Mouse (Mus musculus): ENCODE data around the gene Pdcd5. TPM values are rescaled to one million over a fixed set of nuclear protein-coding genes. Genes with fewer than 3 reads are reported as not detected.

The Pdcd5 gene
- polyA plus RNA-seq, 1 experiment from 2014 or later: 193 TPM

DNA sequence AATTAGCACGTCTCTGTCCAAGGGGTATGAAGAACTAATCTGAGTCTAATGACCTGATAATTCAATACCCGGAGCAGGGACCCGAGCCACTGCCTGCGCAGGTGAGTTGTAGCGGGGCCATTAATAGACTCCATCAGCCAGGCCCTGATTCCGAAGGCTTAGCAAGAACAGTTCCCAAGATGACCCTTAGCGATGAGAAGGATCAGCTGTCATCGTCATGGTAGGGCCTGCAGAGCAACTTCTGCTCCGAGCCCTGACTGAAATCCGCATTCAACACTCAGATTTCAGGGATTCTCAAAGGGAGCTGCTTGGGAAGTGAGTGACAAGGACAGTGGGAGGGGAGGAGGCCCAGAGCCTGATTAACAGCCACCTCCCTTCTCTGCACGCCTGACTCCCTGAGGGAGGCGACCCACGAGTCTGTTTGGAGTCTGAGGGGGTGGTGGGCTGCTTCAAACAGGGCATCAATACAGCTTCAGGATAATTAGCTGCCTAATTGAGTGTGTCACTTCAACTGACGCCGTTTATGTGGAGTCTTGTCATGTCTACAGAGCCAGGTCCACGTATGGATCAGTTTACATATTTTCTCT lies 16.6 kb upstream of the Pdcd5 start:
- H3K4me2 ChIP-seq (replicated peaks): no peak overlapping the region
- H3K4me1 ChIP-seq (replicated peaks): no peaks in the 10 kb centered on the region
- WGBS: 69% methylated on average over 16 of the region's 16 CpGs
- no peaks in the 10 kb centered on the region for H3K36me3 ChIP-seq
- H3K4me3 ChIP-seq (replicated peaks): no peak overlapping the region
- H3K27ac ChIP-seq: no peak overlapping the region
- H3K9me3 ChIP-seq: no peaks in the 10 kb centered on the region
- ATAC-seq: no peak
- no peaks in the 10 kb centered on the region for H3K27me3 ChIP-seq (replicated peaks)
- no peak overlapping the region for H3K9ac ChIP-seq

DNA sequence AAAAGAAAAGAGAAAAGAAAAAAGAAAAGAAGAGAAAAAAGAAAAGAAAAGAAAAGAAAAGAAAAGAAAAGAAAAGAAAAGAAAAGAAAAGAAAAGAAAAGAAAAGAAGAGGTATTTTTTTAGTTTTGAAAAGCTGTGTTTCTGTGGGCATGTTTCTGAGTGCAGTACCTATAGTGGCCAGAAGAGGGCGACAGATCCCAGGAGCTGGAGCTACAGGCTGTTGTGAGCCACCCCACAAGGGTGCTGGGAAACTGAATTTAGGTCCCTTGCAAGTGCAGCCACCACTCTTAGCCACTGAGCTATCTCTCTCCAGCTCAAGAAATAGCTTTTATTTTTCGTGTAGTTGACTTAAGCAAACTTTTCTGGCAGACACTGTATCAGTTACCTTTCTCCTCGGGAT lies 11.9 kb upstream of the Pdcd5 start:
- no peak for ATAC-seq
- 55% methylated on average over 3 of the region's 3 CpGs for WGBS
- H3K27me3 ChIP-seq (replicated peaks): no peaks in the 10 kb centered on the region

DNA sequence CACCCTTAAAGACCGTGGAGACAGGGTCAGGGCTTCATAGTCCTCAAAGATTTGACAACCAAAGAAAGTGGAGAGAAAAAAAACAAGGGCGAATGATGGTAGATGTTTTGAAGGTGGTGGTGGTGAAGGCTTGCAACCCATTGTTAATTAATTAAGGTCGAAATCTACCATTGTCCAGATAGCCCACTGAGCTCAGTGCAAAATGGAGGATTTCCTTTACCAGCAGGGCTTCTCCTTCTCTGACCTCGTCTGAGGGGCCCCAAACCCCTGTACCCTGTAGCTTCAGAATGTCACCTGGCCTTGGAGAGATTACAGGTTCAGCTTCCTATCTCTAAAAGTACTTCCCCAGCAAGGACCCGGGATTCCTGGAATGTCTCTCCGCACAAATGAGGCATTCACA lies 10.5 kb upstream of the Pdcd5 start:
- no peak for ATAC-seq
- no peaks in the 10 kb centered on the region for H3K36me3 ChIP-seq
- WGBS: 52% methylated on average over 6 of the region's 6 CpGs
- H3K4me1 ChIP-seq (replicated peaks): no peaks in the 10 kb centered on the region
- no peak overlapping the region for H3K4me2 ChIP-seq (replicated peaks)
- H3K9ac ChIP-seq: no peak overlapping the region
- H3K4me3 ChIP-seq (replicated peaks): no peak overlapping the region
- H3K9me3 ChIP-seq: no peaks in the 10 kb centered on the region
- no peaks in the 10 kb centered on the region for H3K27me3 ChIP-seq (replicated peaks)
- H3K27ac ChIP-seq: no peak overlapping the region

More for the DNA sequence above, 11.9 kb upstream of the Pdcd5 start:
- no peaks in the 10 kb centered on the region for H3K36me3 ChIP-seq
- no peaks in the 10 kb centered on the region for H3K4me1 ChIP-seq (replicated peaks)
- no peak overlapping the region for H3K27ac ChIP-seq
- H3K4me3 ChIP-seq (replicated peaks): no peak overlapping the region
- no peak overlapping the region for H3K4me2 ChIP-seq (replicated peaks)
- no peak overlapping the region for H3K9ac ChIP-seq
- H3K9me3 ChIP-seq: no peaks in the 10 kb centered on the region

DNA sequence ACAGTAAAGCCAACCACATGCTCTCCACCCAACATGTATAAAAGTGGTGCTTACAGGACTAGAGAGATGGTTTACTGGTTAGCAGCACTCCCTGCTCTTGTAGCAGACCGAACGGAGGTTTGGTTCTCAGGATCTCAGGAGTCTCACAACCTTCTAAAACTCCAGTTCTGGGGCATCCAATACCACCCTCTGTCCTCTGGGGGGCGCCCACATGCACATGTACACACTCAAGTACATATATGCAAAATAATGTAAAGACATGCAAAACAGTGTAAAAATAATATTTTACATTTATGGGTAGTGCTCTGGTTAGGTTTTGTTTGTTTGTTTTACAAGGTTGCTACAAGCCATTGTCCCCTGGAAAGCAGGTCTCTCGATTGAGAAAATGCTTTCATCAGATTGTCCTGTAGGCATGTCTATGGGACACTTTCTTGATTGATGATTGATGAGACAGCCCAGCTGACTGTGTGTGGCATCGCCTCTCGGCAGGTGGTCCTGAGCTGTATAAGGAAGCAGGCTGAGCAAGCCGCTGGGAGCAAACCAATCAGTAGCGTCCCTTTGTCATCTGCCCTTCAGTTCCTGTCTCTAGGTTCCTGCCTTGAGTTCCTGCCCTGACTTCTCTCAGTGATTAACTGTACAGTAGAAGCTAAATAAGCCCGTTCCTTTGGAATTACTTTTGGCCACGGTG lies 4.4 kb upstream of the Pdcd5 start:
- Histone ChIP-seq H3K27me3 (replicated peaks) (no peaks in the 10 kb centered on the region), H3K9me3 (no peaks in the 10 kb centered on the region), H3K27ac (no peak overlapping the region), H3K4me2 (replicated peaks) (no peak overlapping the region), H3K36me3 (no peaks in the 10 kb centered on the region), H3K4me1 (replicated peaks) (no peaks in the 10 kb centered on the region), H3K9ac (no peak overlapping the region), H3K4me3 (replicated peaks) (no peak overlapping the region)
- 86% methylated on average over 10 of the region's 10 CpGs for WGBS
- ATAC-seq: no peak

DNA sequence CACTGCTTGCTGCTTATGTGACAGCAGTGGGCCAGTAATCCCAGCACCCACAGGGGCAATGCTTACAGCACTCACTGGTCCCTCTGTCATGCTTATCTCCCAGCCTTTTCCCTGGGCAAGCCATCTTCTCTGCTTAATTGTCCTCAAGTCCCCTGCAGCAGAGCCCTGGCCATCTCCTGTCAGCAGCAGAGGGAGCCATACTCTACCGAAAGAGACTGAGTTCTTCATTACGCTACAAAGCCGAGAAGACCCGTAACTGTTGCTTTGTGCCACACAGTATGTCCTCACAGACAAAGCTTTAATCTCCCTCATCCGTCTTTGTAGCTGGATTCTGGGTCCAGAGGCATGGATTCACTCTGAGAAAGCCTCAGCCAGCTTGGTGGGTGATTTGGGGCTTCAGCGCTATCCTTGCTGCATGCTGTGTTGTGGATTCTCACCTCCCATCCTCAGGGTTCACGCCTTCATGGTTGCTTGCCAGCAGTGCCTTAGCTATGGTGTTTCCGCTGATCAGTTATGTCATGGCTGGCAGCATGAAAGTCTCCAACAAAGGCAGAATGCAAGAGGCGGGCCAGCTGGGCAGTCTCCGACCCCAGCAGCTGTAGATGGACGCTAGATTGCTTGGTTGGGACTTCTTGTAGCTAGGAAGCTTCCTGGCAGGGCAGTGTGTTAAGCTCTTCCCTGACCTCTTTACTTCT lies 3.5 kb upstream of the Pdcd5 start:
- Histone ChIP-seq H3K27me3 (replicated peaks) (no peaks in the 10 kb centered on the region), H3K4me2 (replicated peaks) (no peak overlapping the region), H3K9me3 (no peaks in the 10 kb centered on the region), H3K4me3 (replicated peaks) (no peak overlapping the region), H3K4me1 (replicated peaks) (no peaks in the 10 kb centered on the region), H3K36me3 (no peaks in the 10 kb centered on the region), H3K27ac (no peak overlapping the region), H3K9ac (no peak overlapping the region)
- ATAC-seq: no peak
- 81% methylated on average over 11 of the region's 11 CpGs for WGBS

DNA sequence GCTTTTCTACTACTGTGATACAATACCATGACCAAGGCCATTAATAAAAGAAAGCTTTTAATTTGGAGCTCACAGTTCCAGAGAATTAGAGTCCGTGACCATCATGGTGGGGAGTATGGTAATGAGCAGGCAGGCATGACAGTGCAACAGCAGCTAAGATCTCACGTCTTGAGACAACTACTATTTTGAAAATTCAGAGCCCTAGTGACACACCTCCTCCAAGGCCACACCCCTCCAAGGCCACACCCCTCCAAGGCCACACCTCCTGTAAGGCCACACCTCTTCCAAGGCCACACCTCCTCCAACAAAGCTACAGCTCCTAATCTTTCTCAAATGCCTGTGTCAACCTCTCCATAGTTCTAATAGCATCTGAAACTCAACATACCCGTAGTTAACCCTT lies 1.8 kb upstream of the Pdcd5 start:
- Histone ChIP-seq H3K9ac (no peak overlapping the region), H3K4me1 (replicated peaks) (no peaks in the 10 kb centered on the region), H3K27ac (no peak overlapping the region), H3K27me3 (replicated peaks) (no peaks in the 10 kb centered on the region), H3K4me3 (replicated peaks) (no peak overlapping the region), H3K4me2 (replicated peaks) (no peak overlapping the region), H3K36me3 (peaks cover 9% of the 10 kb centered on the region; the same call in 1 of the 2 replicates), H3K9me3 (no peaks in the 10 kb centered on the region)
- WGBS: 48% methylated on average over 3 of the region's 3 CpGs
- ATAC-seq: no peak

DNA sequence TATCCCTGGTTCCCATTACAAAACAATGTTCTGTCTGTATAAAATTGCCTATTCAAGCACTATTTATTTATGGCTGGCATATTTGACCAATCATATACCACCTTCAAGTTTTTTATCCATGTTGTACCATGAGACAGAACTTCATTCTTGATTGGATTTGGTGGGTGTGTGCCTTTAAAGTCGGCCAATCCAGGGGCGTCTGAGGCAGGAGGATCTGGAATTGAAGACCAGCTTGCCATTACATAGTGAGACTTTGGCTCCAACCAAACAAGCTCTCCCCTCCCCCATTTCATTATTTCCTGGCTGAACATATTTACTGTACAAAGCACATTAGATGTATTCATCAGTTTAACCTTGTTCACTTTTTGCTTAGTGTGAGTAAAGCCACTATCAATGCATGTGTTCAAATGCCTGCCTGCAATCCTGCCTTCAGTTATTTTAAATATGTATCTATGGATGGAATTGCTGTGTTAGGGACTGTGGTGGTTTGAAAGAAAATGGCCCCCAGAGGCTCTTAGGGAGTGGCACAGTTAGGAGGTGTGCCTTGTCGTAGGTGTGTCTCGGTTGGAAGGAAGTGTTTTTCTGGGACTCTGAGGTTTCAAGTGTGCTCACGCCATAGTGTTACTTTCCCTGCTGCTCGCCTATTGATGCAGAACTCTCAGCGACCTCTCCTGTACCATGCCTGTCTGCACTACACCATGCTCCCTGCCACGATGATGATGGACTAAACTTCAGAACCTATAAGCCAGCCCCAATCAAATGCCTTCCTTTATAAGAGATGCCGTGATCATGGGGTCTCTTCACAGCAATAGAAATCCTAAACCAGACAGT lies 1.1 kb upstream of the Pdcd5 start:
- Histone ChIP-seq H3K9me3 (no peaks in the 10 kb centered on the region), H3K4me2 (replicated peaks) (no peak overlapping the region), H3K9ac (no peak overlapping the region), H3K4me3 (replicated peaks) (no peak overlapping the region), H3K27ac (no peak overlapping the region), H3K36me3 (peaks cover 11% of the 10 kb centered on the region; the same call in 1 of the 2 replicates), H3K4me1 (replicated peaks) (no peaks in the 10 kb centered on the region), H3K27me3 (replicated peaks) (no peaks in the 10 kb centered on the region)
- no peak for ATAC-seq
- 70% methylated on average over 9 of the region's 9 CpGs for WGBS

DNA sequence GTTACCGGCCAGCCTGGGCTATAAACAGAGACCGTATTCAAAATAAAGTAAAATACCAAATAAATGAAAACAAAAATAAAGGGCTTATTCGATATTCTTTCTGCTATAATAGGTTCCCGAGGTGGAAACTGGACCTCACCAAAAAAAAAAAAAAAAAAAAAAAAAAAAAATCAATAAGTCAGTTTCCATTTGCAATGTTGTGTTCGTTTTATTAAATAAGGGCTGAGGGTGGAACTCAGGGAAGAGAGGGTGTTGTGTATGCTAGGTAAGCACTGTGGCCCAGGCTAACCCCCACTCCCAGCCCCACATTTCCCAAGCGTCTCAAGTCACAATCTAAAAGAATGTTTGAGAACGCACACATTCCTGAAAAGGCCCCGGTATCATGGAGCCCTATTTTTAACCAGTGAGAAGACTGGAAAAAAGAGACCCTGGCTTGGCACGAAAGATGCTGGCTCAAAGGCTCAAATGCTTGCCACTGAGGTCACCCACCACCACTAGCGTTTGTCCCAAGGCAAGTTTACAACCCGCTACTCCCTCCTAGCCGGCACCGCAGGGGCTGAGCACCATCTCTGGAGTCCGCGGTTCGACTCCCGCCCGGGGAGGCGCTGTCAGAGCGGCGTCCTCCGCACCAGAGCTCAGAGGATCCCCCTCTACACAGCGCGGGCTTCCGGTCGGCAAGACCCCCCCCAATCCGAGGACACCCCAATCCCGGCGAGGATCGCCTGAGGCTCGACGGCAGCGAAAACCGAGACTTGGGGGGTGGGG lies 822 bp downstream of the Pdcd5 start:
- peak overlapping the region; percentile 75 for H3K27ac ChIP-seq
- H3K9ac ChIP-seq: peak overlapping the region; percentile 95
- 7% methylated on average over 34 of the region's 34 CpGs for WGBS
- H3K4me1 ChIP-seq (replicated peaks): no peaks in the 10 kb centered on the region
- ATAC-seq: peak; percentile 55
- H3K27me3 ChIP-seq (replicated peaks): no peaks in the 10 kb centered on the region
- H3K36me3 ChIP-seq: peaks cover 24% of the 10 kb centered on the region
- H3K9me3 ChIP-seq: no peaks in the 10 kb centered on the region
- H3K4me2 ChIP-seq (replicated peaks): peak overlapping the region; percentile 76
- peak overlapping the region; percentile 95 for H3K4me3 ChIP-seq (replicated peaks)

DNA sequence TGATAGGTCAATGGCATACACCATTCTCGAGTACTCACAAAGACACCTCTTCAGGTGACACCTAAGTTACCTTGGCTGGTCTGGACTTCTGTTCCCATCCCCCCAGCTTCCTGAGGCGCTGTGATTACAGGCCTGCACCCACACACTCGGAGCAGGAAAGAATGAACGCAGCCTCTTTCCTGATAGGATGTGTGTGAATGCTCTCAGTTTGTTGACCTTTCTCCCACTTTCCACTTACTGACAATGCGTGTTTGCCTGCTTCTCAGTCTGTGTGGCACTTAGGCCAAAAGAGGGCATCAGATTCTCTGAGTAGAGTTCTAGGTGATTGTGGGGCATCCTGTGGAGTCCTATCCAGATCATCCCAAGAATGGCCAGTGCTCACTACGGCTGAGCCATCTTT lies 7.2 kb downstream of the Pdcd5 start:
- no peak overlapping the region for H3K27ac ChIP-seq
- no peak overlapping the region for H3K4me3 ChIP-seq (replicated peaks)
- H3K36me3 ChIP-seq: peaks cover 56% of the 10 kb centered on the region
- no peaks in the 10 kb centered on the region for H3K9me3 ChIP-seq
- no peaks in the 10 kb centered on the region for H3K4me1 ChIP-seq (replicated peaks)
- H3K27me3 ChIP-seq (replicated peaks): no peaks in the 10 kb centered on the region
- no peak for ATAC-seq
- no peak overlapping the region for H3K4me2 ChIP-seq (replicated peaks)
- no peak overlapping the region for H3K9ac ChIP-seq
- 68% methylated on average over 6 of the region's 6 CpGs for WGBS

DNA sequence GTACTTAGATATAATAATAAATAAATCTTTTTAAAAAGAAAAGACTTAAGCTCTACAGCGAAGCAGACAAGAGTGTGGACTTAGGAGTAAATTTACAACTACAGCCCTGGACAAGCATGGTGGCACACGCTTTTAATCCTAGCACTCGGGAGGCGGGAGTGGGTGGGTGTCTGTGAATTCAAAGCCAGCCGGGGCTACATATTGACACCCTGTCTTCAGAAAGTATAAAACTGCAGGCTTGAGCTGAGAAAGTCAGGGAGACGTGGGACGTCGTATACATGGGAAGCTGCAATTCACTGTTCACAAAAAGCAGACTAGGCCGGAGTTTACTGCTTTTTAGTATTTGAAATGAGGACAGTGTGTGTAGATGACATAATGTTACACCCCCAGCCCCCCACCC lies 10.4 kb downstream of the Pdcd5 start:
- peaks cover 38% of the 10 kb centered on the region for H3K36me3 ChIP-seq
- WGBS: 94% methylated on average over 9 of the region's 9 CpGs
- H3K4me2 ChIP-seq (replicated peaks): no peak overlapping the region
- no peak for ATAC-seq
- H3K4me3 ChIP-seq (replicated peaks): no peak overlapping the region
- no peak overlapping the region for H3K9ac ChIP-seq
- no peaks in the 10 kb centered on the region for H3K27me3 ChIP-seq (replicated peaks)
- no peak overlapping the region for H3K27ac ChIP-seq
- H3K4me1 ChIP-seq (replicated peaks): no peaks in the 10 kb centered on the region
- no peaks in the 10 kb centered on the region for H3K9me3 ChIP-seq

DNA sequence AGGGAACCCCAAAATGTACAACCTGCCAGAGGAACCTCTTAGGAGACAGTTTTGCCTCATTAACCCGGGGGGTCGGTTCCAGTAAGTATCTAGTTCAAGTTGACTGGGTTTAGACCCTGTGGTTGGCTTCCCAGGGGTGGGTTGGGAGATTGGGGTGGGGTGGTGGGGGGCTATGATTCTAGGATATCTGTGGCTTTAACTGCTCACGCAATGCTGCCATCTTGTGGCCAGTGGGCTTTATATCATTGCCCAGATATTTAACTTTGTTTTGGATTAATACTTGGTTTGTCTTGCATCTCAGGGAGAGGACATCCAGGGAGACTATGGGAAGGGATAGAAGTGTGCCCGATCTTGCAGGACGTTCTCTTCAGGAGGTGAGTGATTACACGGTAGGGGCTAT lies 11.1 kb downstream of the Pdcd5 start:
- H3K27me3 ChIP-seq (replicated peaks): no peaks in the 10 kb centered on the region

DNA sequence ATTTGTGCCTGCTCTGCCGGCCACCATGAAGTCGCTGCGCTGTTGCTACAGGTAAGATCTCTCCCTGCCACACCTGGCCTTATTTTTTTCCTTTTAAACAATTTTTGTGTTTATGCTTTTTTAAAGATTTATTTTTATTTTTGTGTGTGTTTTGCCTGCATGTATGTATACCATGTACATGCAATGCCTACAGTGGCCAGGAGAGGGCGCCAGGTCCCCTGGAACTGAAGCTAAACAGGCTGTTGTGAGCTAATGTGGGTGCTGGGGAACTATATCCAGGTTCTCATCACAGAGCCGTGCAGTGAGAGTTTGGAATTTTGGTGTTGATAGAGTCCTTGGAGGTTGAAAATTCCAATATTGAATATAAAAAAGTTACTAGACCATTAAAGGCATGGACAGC lies 18.8 kb downstream of the Pdcd5 start:
- H3K36me3 ChIP-seq: peaks cover 25% of the 10 kb centered on the region
- no peaks in the 10 kb centered on the region for H3K27me3 ChIP-seq (replicated peaks)
- no peaks in the 10 kb centered on the region for H3K9me3 ChIP-seq
- H3K4me3 ChIP-seq (replicated peaks): no peak overlapping the region
- no peak overlapping the region for H3K27ac ChIP-seq
- no peak for ATAC-seq
- H3K4me2 ChIP-seq (replicated peaks): no peak overlapping the region
- 74% methylated on average over 5 of the region's 5 CpGs for WGBS
- H3K9ac ChIP-seq: no peak overlapping the region
- H3K4me1 ChIP-seq (replicated peaks): no peaks in the 10 kb centered on the region

More for the DNA sequence above, 11.1 kb downstream of the Pdcd5 start:
- Histone ChIP-seq H3K4me2 (replicated peaks) (no peak overlapping the region), H3K9me3 (no peaks in the 10 kb centered on the region), H3K4me1 (replicated peaks) (no peaks in the 10 kb centered on the region), H3K4me3 (replicated peaks) (no peak overlapping the region), H3K9ac (no peak overlapping the region), H3K27ac (no peak overlapping the region), H3K36me3 (peaks cover 37% of the 10 kb centered on the region)
- ATAC-seq: no peak
- 70% methylated on average over 6 of the region's 6 CpGs for WGBS

Data from intestine, embryonic 15.5 days (tissue).